Mouse (Mus musculus): ENCODE measurements around the gene Hoxb13. TPM values are rescaled to one million over a fixed set of nuclear protein-coding genes. Genes with fewer than 3 reads are reported as not detected.

The Hoxb13 gene
- polyA plus RNA-seq, 1 experiment from 2014 or later = not detected

GRCm38 (mm10) chr11:96195769-96196280, 1.7 kb downstream of the Hoxb13 start:
- Histone ChIP-seq H3K27me3 (ENCODE audit: insufficient read depth, low read length) (peaks cover 100% of the 10 kb centered on the region), H3K4me1 (ENCODE audit: insufficient read depth) (no peaks in the 10 kb centered on the region), H3K9ac (replicated peaks) (no peak overlapping the region), H3K4me2 (ENCODE audit: low read depth, low read length) (no peak overlapping the region), H3K4me3 (ENCODE audit: low read depth, low read length) (no peak overlapping the region), H3K27ac (ENCODE audit: low read depth) (no peak overlapping the region), H3K9me3 (ENCODE audit: low read length) (no peaks in the 10 kb centered on the region), H3K36me3 (replicated peaks; ENCODE audit: insufficient read depth, low read length) (no peaks in the 10 kb centered on the region)
- TF ChIP-seq EP300 (IDR thresholded peaks at IDR 0.05; ENCODE audit: low read depth) (no peak), CTCF (IDR thresholded peaks at IDR 0.05; ENCODE audit: low read depth) (no peak)
- WGBS (ENCODE audit: insufficient replicate concordance) = 4% methylated on average over 20 of the region's 20 CpGs
- ATAC-seq (no peak), DNase-seq (no peak)

- Histone ChIP-seq H3K4me2 (ENCODE audit: low read depth, low read length) (no peak overlapping the region), H3K4me1 (ENCODE audit: insufficient read depth) (no peaks in the 10 kb centered on the region), H3K27me3 (ENCODE audit: insufficient read depth, low read length) (peaks cover 99% of the 10 kb centered on the region), H3K9ac (replicated peaks) (no peak overlapping the region), H3K4me3 (ENCODE audit: low read depth, low read length) (no peak overlapping the region), H3K36me3 (replicated peaks; ENCODE audit: insufficient read depth, low read length) (no peaks in the 10 kb centered on the region), H3K9me3 (ENCODE audit: low read length) (no peaks in the 10 kb centered on the region), H3K27ac (ENCODE audit: low read depth) (no peak overlapping the region)
- ATAC-seq = no peak
- WGBS (ENCODE audit: insufficient replicate concordance) = under 1% methylated on average over 12 of the region's 12 CpGs
- peak; percentile 52 for DNase-seq
- TF ChIP-seq EP300 (IDR thresholded peaks at IDR 0.05; ENCODE audit: low read depth) (no peak), CTCF (IDR thresholded peaks at IDR 0.05; ENCODE audit: low read depth) (peak; percentile 38)
Measured at GRCm38 (mm10) chr11:96198642-96199041, 4.5 kb downstream of the Hoxb13 start.

GRCm38 (mm10) chr11:96199181-96200086, 5.3 kb downstream of the Hoxb13 start:
- Histone ChIP-seq H3K27me3 (ENCODE audit: insufficient read depth, low read length) (peaks cover 99% of the 10 kb centered on the region), H3K27ac (ENCODE audit: low read depth) (no peak overlapping the region), H3K4me2 (ENCODE audit: low read depth, low read length) (no peak overlapping the region), H3K36me3 (replicated peaks; ENCODE audit: insufficient read depth, low read length) (no peaks in the 10 kb centered on the region), H3K9me3 (ENCODE audit: low read length) (no peaks in the 10 kb centered on the region), H3K9ac (replicated peaks) (no peak overlapping the region), H3K4me1 (ENCODE audit: insufficient read depth) (no peaks in the 10 kb centered on the region), H3K4me3 (ENCODE audit: low read depth, low read length) (no peak overlapping the region)
- DNase-seq = no peak
- WGBS (ENCODE audit: insufficient replicate concordance) = 3% methylated on average over 22 of the region's 22 CpGs
- ATAC-seq = no peak
- TF ChIP-seq EP300 (IDR thresholded peaks at IDR 0.05; ENCODE audit: low read depth) (no peak), CTCF (IDR thresholded peaks at IDR 0.05; ENCODE audit: low read depth) (no peak)

- H3K36me3 ChIP-seq (replicated peaks; ENCODE audit: insufficient read depth, low read length) = no peaks in the 10 kb centered on the region
- no peak overlapping the region for H3K27ac ChIP-seq (ENCODE audit: low read depth)
- ATAC-seq (no peak), DNase-seq (no peak)
- WGBS (ENCODE audit: insufficient replicate concordance) = 2% methylated on average over 14 of the region's 14 CpGs
- no peaks in the 10 kb centered on the region for H3K9me3 ChIP-seq (ENCODE audit: low read length)
- TF ChIP-seq CTCF (IDR thresholded peaks at IDR 0.05; ENCODE audit: low read depth) (no peak), EP300 (IDR thresholded peaks at IDR 0.05; ENCODE audit: low read depth) (no peak)
- no peak overlapping the region for H3K4me3 ChIP-seq (ENCODE audit: low read depth, low read length)
- no peak overlapping the region for H3K9ac ChIP-seq (replicated peaks)
- H3K27me3 ChIP-seq (ENCODE audit: insufficient read depth, low read length) = peaks cover 98% of the 10 kb centered on the region
- no peaks in the 10 kb centered on the region for H3K4me1 ChIP-seq (ENCODE audit: insufficient read depth)
- no peak overlapping the region for H3K4me2 ChIP-seq (ENCODE audit: low read depth, low read length)
Measured at GRCm38 (mm10) chr11:96200183-96200655, 6.1 kb downstream of the Hoxb13 start.

GRCm38 (mm10) chr11:96201741-96202140, 7.6 kb downstream of the Hoxb13 start:
- H3K27me3 ChIP-seq (ENCODE audit: insufficient read depth, low read length) = peaks cover 88% of the 10 kb centered on the region
- TF ChIP-seq EP300 (IDR thresholded peaks at IDR 0.05; ENCODE audit: low read depth) (no peak), CTCF (IDR thresholded peaks at IDR 0.05; ENCODE audit: low read depth) (no peak)
- H3K9me3 ChIP-seq (ENCODE audit: low read length) = no peaks in the 10 kb centered on the region
- no peak overlapping the region for H3K4me2 ChIP-seq (ENCODE audit: low read depth, low read length)
- ATAC-seq (no peak), DNase-seq (no peak)
- H3K9ac ChIP-seq (replicated peaks) = no peak overlapping the region
- H3K4me3 ChIP-seq (ENCODE audit: low read depth, low read length) = no peak overlapping the region
- H3K4me1 ChIP-seq (ENCODE audit: insufficient read depth) = no peaks in the 10 kb centered on the region
- no peak overlapping the region for H3K27ac ChIP-seq (ENCODE audit: low read depth)
- no peaks in the 10 kb centered on the region for H3K36me3 ChIP-seq (replicated peaks; ENCODE audit: insufficient read depth, low read length)

- Histone ChIP-seq H3K36me3 (replicated peaks; ENCODE audit: insufficient read depth, low read length) (no peaks in the 10 kb centered on the region), H3K4me1 (ENCODE audit: insufficient read depth) (no peaks in the 10 kb centered on the region), H3K4me2 (ENCODE audit: low read depth, low read length) (no peak overlapping the region), H3K27ac (ENCODE audit: low read depth) (no peak overlapping the region), H3K9me3 (ENCODE audit: low read length) (no peaks in the 10 kb centered on the region), H3K4me3 (ENCODE audit: low read depth, low read length) (no peak overlapping the region), H3K9ac (replicated peaks) (no peak overlapping the region), H3K27me3 (ENCODE audit: insufficient read depth, low read length) (peaks cover 86% of the 10 kb centered on the region)
- TF ChIP-seq CTCF (IDR thresholded peaks at IDR 0.05; ENCODE audit: low read depth) = no peak
- no peak for TF ChIP-seq EP300 (IDR thresholded peaks at IDR 0.05; ENCODE audit: low read depth)
- DNase-seq (no peak), ATAC-seq (no peak)
- WGBS (ENCODE audit: insufficient replicate concordance) = 2% methylated on average over 14 of the region's 14 CpGs
Measured at GRCm38 (mm10) chr11:96202401-96203081, 8.4 kb downstream of the Hoxb13 start.

All from liver, postnatal 0 days (tissue).